Mouse (Mus musculus): ENCODE measurements around the gene Ampd2. TPM values are rescaled to one million over a fixed set of nuclear protein-coding genes. Genes with fewer than 3 reads are reported as not detected.

Gene Ampd2
- total and polyA plus RNA-seq, 2 experiments from 2014 or later = 58.8 to 79.8 TPM

DNA sequence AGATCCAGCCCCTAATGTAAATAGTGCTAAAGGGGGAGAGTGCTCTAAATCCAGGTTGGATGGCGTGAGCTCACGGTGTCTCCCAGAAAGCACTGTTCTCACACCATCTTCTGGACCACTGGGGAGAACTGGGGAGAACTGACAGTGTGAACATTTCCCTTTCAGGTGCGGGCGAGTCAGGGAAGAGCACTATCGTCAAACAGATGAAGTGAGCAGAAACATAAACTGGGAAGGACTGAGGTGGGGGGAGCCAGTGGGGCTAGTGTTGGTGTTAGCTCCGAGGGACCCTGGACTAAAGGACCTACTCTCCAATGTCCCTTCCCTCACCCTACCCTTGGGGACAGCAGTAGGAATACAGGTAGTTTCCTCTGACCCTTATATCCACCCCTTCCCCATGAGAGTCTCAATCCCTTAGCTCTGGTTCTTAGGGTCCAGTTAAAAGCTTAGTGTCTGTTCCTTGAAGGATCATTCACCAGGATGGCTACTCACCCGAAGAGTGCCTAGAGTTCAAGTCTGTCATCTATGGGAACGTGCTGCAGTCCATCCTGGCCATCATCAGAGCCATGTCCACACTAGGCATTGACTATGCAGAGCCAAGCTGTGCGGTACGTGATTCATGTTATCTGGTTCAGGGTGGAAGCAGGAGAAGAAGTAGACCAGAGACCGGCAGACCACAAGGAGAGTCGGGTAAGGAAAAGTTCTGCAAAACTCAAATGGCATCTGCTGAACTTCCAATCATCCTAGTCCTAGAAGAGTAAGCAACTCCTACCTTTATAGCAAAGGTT, 8.7 kb upstream of the Ampd2 start:
- Histone ChIP-seq H3K4me2 (ENCODE audit: low read depth, low read length, poor library complexity, severe bottlenecking) (no peak overlapping the region), H3K4me3 (ENCODE audit: low read depth, low read length) (no peak overlapping the region), H3K27me3 (ENCODE audit: insufficient read depth, low read length) (no peaks in the 10 kb centered on the region), H3K9ac (replicated peaks; ENCODE audit: low read length, poor library complexity, severe bottlenecking) (no peak overlapping the region), H3K9me3 (ENCODE audit: low read length) (no peaks in the 10 kb centered on the region), H3K4me1 (ENCODE audit: insufficient read depth, low read length) (no peaks in the 10 kb centered on the region), H3K27ac (ENCODE audit: low read depth, low read length) (no peak overlapping the region), H3K36me3 (ENCODE audit: insufficient read depth, low read length) (no peaks in the 10 kb centered on the region)
- no peak for TF ChIP-seq CTCF (IDR thresholded peaks at IDR 0.05)
- WGBS = 94% methylated on average over 12 of the region's 12 CpGs
- ATAC-seq (ENCODE audit: low FRiP score) (no peak), DNase-seq (ENCODE audit: low spot score) (no peak)

DNA sequence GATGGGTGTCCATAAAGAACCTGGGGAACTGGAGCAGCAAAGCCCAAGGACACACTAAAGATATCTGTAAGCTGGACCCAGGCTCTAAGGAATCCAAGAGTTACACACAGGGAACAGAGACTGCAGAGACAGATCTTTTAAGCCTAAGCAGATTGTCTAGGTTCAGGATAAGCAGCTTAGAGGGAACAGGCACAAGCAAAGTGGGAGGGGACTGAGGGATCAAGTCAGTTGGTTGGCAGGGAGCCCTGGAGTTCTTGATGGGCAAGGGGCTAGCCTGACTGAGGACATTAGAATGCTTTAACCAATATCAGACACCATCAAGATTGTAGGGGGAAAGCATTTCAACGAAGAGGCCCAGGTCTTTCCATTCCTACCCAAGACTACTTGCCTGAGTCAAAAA, 7.7 kb upstream of the Ampd2 start:
- 46% methylated on average over 1 of the region's 1 CpGs for WGBS
- no peaks in the 10 kb centered on the region for H3K4me1 ChIP-seq (ENCODE audit: insufficient read depth, low read length)
- H3K36me3 ChIP-seq (ENCODE audit: insufficient read depth, low read length) = no peaks in the 10 kb centered on the region
- no peak overlapping the region for H3K4me2 ChIP-seq (ENCODE audit: low read depth, low read length, poor library complexity, severe bottlenecking)
- no peak overlapping the region for H3K27ac ChIP-seq (ENCODE audit: low read depth, low read length)
- H3K9ac ChIP-seq (replicated peaks; ENCODE audit: low read length, poor library complexity, severe bottlenecking) = no peak overlapping the region
- no peaks in the 10 kb centered on the region for H3K27me3 ChIP-seq (ENCODE audit: insufficient read depth, low read length)
- peak; percentile 43 for DNase-seq (ENCODE audit: low spot score)
- no peak for ATAC-seq (ENCODE audit: low FRiP score)
- H3K9me3 ChIP-seq (ENCODE audit: low read length) = no peaks in the 10 kb centered on the region
- H3K4me3 ChIP-seq (ENCODE audit: low read depth, low read length) = no peak overlapping the region
- no peak for TF ChIP-seq CTCF (IDR thresholded peaks at IDR 0.05)

DNA sequence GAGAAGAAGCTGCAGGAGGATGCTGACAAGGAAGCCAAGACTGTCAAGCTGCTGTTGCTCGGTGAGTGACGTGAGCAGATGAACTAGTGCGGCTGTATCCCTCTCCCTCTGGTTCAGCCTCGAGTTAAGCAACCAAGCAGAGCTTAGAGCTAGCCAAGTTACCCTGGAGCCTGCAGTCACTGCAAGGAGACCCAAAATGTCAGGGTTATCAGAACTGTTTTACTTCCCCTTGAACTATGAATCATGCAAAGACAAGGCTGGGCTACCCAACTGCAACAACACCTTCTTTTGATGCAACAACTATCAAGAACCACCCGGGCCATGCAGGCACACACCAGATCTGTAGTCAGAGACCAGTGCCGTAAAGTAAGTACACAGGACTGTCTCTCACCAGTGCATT, 6.9 kb upstream of the Ampd2 start:
- no peaks in the 10 kb centered on the region for H3K4me1 ChIP-seq (ENCODE audit: insufficient read depth, low read length)
- DNase-seq (ENCODE audit: low spot score) (no peak), ATAC-seq (ENCODE audit: low FRiP score) (no peak)
- no peak overlapping the region for H3K9ac ChIP-seq (replicated peaks; ENCODE audit: low read length, poor library complexity, severe bottlenecking)
- H3K27ac ChIP-seq (ENCODE audit: low read depth, low read length) = no peak overlapping the region
- H3K4me3 ChIP-seq (ENCODE audit: low read depth, low read length) = no peak overlapping the region
- TF ChIP-seq CTCF (IDR thresholded peaks at IDR 0.05) = no peak
- H3K4me2 ChIP-seq (ENCODE audit: low read depth, low read length, poor library complexity, severe bottlenecking) = no peak overlapping the region
- 45% methylated on average over 6 of the region's 6 CpGs for WGBS
- H3K36me3 ChIP-seq (ENCODE audit: insufficient read depth, low read length) = no peaks in the 10 kb centered on the region
- no peaks in the 10 kb centered on the region for H3K9me3 ChIP-seq (ENCODE audit: low read length)
- no peaks in the 10 kb centered on the region for H3K27me3 ChIP-seq (ENCODE audit: insufficient read depth, low read length)

DNA sequence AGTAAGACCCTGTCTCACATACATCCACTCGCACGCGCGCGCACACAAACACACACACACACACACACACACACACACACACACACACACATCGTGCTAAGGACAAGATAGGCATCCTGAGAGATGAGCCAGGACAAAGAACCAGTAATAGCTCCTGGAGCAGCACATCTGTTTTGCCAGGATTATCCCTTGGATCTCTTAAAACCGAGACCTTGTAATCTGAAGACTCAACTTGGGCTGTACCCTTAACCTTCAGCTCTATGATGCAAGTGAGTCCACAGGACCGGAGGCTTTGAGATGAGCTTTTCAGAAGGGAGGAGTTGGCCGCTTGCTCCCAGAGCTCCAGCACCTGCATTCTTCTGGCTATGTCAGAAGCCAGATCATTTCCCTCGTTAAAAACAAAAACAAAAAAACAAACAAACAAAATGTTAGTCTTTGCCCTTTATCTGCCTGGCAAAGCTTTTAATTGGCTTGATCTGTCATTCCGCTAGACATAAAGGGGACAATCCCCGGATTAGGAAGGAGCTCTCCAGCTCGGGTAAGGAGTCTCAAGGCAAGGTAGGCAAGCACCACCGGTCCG, 6.2 kb upstream of the Ampd2 start, which contains the start of gene Gnat2:
Gnat2 (plus strand) TSS at position 254 of the 580 bp plus-strand sequence.
- no peaks in the 10 kb centered on the region for H3K4me1 ChIP-seq (ENCODE audit: insufficient read depth, low read length)
- no peaks in the 10 kb centered on the region for H3K36me3 ChIP-seq (ENCODE audit: insufficient read depth, low read length)
- ATAC-seq (ENCODE audit: low FRiP score) (no peak), DNase-seq (ENCODE audit: low spot score) (no peak)
- H3K27me3 ChIP-seq (ENCODE audit: insufficient read depth, low read length) = no peaks in the 10 kb centered on the region
- H3K27ac ChIP-seq (ENCODE audit: low read depth, low read length) = no peak within 1 kb of the TSS
- no peak for TF ChIP-seq CTCF (IDR thresholded peaks at IDR 0.05)
- 61% methylated on average over 15 of the region's 15 CpGs for WGBS
- no peak within 1 kb of the TSS for H3K9ac ChIP-seq (replicated peaks; ENCODE audit: low read length, poor library complexity, severe bottlenecking)
- H3K4me3 ChIP-seq (ENCODE audit: low read depth, low read length) = no peak within 1 kb of the TSS
- no peak within 1 kb of the TSS for H3K4me2 ChIP-seq (ENCODE audit: low read depth, low read length, poor library complexity, severe bottlenecking)
- H3K9me3 ChIP-seq (ENCODE audit: low read length) = no peaks in the 10 kb centered on the region

- ATAC-seq (ENCODE audit: low FRiP score) (no peak), DNase-seq (ENCODE audit: low spot score) (no peak)
- Histone ChIP-seq H3K4me2 (ENCODE audit: low read depth, low read length, poor library complexity, severe bottlenecking) (no peak overlapping the region), H3K27me3 (ENCODE audit: insufficient read depth, low read length) (no peaks in the 10 kb centered on the region), H3K27ac (ENCODE audit: low read depth, low read length) (no peak overlapping the region), H3K4me1 (ENCODE audit: insufficient read depth, low read length) (no peaks in the 10 kb centered on the region), H3K36me3 (ENCODE audit: insufficient read depth, low read length) (no peaks in the 10 kb centered on the region), H3K9me3 (ENCODE audit: low read length) (no peaks in the 10 kb centered on the region), H3K4me3 (ENCODE audit: low read depth, low read length) (no peak overlapping the region), H3K9ac (replicated peaks; ENCODE audit: low read length, poor library complexity, severe bottlenecking) (no peak overlapping the region)
- 84% methylated on average over 6 of the region's 6 CpGs for WGBS
- TF ChIP-seq CTCF (IDR thresholded peaks at IDR 0.05) = no peak
Measured at GRCm38 (mm10) chr3:108092030-108092429, 5.6 kb upstream of the Ampd2 start.

- DNase-seq (ENCODE audit: low spot score) (no peak), ATAC-seq (ENCODE audit: low FRiP score) (no peak)
- Histone ChIP-seq H3K9ac (replicated peaks; ENCODE audit: low read length, poor library complexity, severe bottlenecking) (no peak overlapping the region), H3K4me2 (ENCODE audit: low read depth, low read length, poor library complexity, severe bottlenecking) (no peak overlapping the region), H3K27me3 (ENCODE audit: insufficient read depth, low read length) (no peaks in the 10 kb centered on the region), H3K4me1 (ENCODE audit: insufficient read depth, low read length) (0 out of 2 replicates have a peak, but pooled peaks cover 5% of the 10 kb centered on the region), H3K27ac (ENCODE audit: low read depth, low read length) (no peak overlapping the region), H3K4me3 (ENCODE audit: low read depth, low read length) (no peak overlapping the region), H3K9me3 (ENCODE audit: low read length) (no peaks in the 10 kb centered on the region), H3K36me3 (ENCODE audit: insufficient read depth, low read length) (no peaks in the 10 kb centered on the region)
- 74% methylated on average over 2 of the region's 2 CpGs for WGBS
- TF ChIP-seq CTCF (IDR thresholded peaks at IDR 0.05) = no peak
Measured at GRCm38 (mm10) chr3:108090561-108090960, 4.1 kb upstream of the Ampd2 start.

All from midbrain, postnatal 0 days (tissue).